Mouse (Mus musculus): Measurements from ENCODE around the gene Setd4. TPM values are rescaled to one million over a fixed set of nuclear protein-coding genes. Genes with fewer than 3 reads are reported as not detected.

Gene Setd4
- total and polyA plus RNA-seq, 3 experiments: 20.2 to 24.6 (median 23.0) TPM

DNA sequence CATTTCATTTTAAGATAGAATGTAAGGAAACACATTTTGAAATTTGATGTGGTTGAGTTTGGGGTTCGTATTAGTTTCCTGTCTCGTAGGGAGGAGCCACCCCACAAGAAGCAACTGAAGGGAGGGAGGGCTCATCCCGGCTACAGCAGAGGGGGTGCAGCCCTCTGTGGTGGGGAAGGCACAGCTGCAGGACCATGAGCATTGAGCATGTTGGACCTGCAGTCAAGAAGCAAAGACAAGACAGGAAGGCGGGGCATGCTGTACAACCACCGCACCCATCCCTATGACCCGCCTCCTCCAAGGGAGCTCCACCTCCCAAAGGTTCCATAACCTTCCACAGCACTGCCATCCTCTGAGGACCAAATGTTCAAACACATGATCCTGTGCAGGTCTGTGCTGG is 31.5 kb downstream of the Setd4 start:
- no peaks in the 10 kb centered on the region for H3K9me3 ChIP-seq (replicated peaks; ENCODE audit: low read length)
- no peak overlapping the region for H3K27ac ChIP-seq (ENCODE audit: insufficient read depth, low read depth)
- H3K79me2 ChIP-seq (replicated peaks; ENCODE audit: control insufficient read depth, extremely low read depth, insufficient read depth, poor library complexity, severe bottlenecking): no peaks in the 10 kb centered on the region
- TF ChIP-seq CHD1 (IDR thresholded peaks at IDR 0.05; ENCODE audit: low read depth, low read length) (no peak), CHD2 (IDR thresholded peaks at IDR 0.05; ENCODE audit: low read length) (no peak), ZKSCAN1 (IDR thresholded peaks at IDR 0.05; ENCODE audit: borderline replicate concordance, low read depth, low read length) (no peak), ZNF384 (IDR thresholded peaks at IDR 0.05; ENCODE audit: low read depth, low read length) (no peak), NELFE (IDR thresholded peaks at IDR 0.05; ENCODE audit: low read depth, low read length) (no peak), USF1 (IDR thresholded peaks at IDR 0.05; ENCODE audit: low read depth, low read length) (no peak), POLR2AphosphoS2 (IDR thresholded peaks at IDR 0.05; ENCODE audit: low read depth, low read length) (no peak), HCFC1 (IDR thresholded peaks at IDR 0.05; ENCODE audit: low read depth, low read length) (no peak), ZMIZ1 (IDR thresholded peaks at IDR 0.05; ENCODE audit: low read depth, low read length) (no peak), MAZ (IDR thresholded peaks at IDR 0.05; ENCODE audit: low read depth, low read length) (no peak), MAX (IDR thresholded peaks at IDR 0.05; ENCODE audit: low read length) (no peak), ZC3H11A (IDR thresholded peaks at IDR 0.05; ENCODE audit: low read depth, low read length) (no peak), JUN (IDR thresholded peaks at IDR 0.05; ENCODE audit: insufficient read depth, low read depth, low read length) (no peak), BHLHE40 (IDR thresholded peaks at IDR 0.05; ENCODE audit: low read depth, low read length) (no peak), MXI1 (IDR thresholded peaks at IDR 0.05; ENCODE audit: low read depth, low read length) (no peak), NRF1 (IDR thresholded peaks at IDR 0.05; ENCODE audit: low read depth, low read length) (no peak), TBP (conservative IDR thresholded peaks at IDR 0.05; ENCODE audit: low read depth, low read length) (no peak), PAX5 (IDR thresholded peaks at IDR 0.05; ENCODE audit: low read length) (no peak), ELF1 (IDR thresholded peaks at IDR 0.05; ENCODE audit: low read depth, low read length) (no peak)
- no peak overlapping the region for H3K4me3 ChIP-seq (replicated peaks in 1 of 3; ENCODE audit: low read depth in 2 of 3, low read length in 2 of 3, poor library complexity in 1 of 3)
- peaks cover 16% of the 10 kb centered on the region in 2 experiments for H3K4me1 ChIP-seq (ENCODE audit: control insufficient read depth in 1 of 2, insufficient read depth in 2 of 2)
- no peak overlapping the region for H3K4me2 ChIP-seq (ENCODE audit: insufficient read depth, low read depth, poor library complexity, severe bottlenecking)
- no peaks in the 10 kb centered on the region for H3K27me3 ChIP-seq (replicated peaks)
- H3K36me3 ChIP-seq (replicated peaks in 1 of 2; ENCODE audit: control insufficient read depth in 1 of 2, insufficient read depth in 1 of 2, low read length in 1 of 2): no peaks in the 10 kb centered on the region
- H3K9ac ChIP-seq (ENCODE audit: insufficient read depth, low read depth): no peak overlapping the region
- in situ Hi-C loops (cut with MboI; ENCODE audit: low pct_ligation_motif_present, low pct_unique_long_range_greater_than_20kb, low sequenced_read_pairs) (no loop called here), dilution Hi-C loops (cut with MboI; ENCODE audit: extremely low pct_ligation_motif_present, extremely low pct_unique_long_range_greater_than_20kb, low sequenced_read_pairs) (no loop called here)
- DNase-seq (ENCODE audit: extremely low read depth): no peak

DNA sequence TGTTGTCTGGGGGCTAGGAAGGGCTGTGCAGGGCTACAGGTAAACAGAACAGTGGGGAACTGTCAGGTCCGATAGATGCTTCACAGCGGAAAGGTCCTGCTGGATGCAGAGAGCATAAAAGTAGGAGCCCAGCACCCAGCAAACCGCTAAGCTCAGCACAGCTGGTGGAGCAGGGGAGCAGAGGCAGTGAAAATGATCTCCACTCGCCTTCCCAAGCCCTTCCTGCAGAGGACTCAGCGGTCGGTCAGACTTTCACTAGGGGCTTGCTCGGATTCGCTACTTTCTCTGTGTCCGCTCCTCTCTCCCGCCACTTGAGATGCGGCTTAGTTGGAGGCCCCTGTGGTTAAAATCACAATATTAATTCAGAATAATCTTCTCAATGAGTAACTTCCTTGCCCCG is 45.4 kb downstream of the Setd4 start:
- peaks cover under 1 to 1% of the 10 kb centered on the region in 2 experiments; a peak in 2 of 4 replicates for H3K4me1 ChIP-seq (ENCODE audit: control insufficient read depth in 1 of 2, insufficient read depth in 2 of 2)
- H3K27ac ChIP-seq (ENCODE audit: insufficient read depth, low read depth): no peak overlapping the region
- no peaks in the 10 kb centered on the region for H3K79me2 ChIP-seq (replicated peaks; ENCODE audit: control insufficient read depth, extremely low read depth, insufficient read depth, poor library complexity, severe bottlenecking)
- H3K9ac ChIP-seq (ENCODE audit: insufficient read depth, low read depth): no peak overlapping the region
- H3K36me3 ChIP-seq (replicated peaks in 1 of 2; ENCODE audit: control insufficient read depth in 1 of 2, insufficient read depth in 1 of 2, low read length in 1 of 2): no peaks in the 10 kb centered on the region
- dilution Hi-C loops (cut with MboI; ENCODE audit: extremely low pct_ligation_motif_present, extremely low pct_unique_long_range_greater_than_20kb, low sequenced_read_pairs): no loop called here
- no peak overlapping the region for H3K4me3 ChIP-seq (replicated peaks in 1 of 3; ENCODE audit: low read depth in 2 of 3, low read length in 2 of 3, poor library complexity in 1 of 3)
- no peak for DNase-seq (ENCODE audit: extremely low read depth)
- TF ChIP-seq NRF1 (IDR thresholded peaks at IDR 0.05; ENCODE audit: low read depth, low read length) (no peak), ETS1 (conservative IDR thresholded peaks at IDR 0.05; ENCODE audit: low read depth, low read length) (no peak), POLR2A (IDR thresholded peaks at IDR 0.05; ENCODE audit: low read depth, low read length) (no peak), UBTF (IDR thresholded peaks at IDR 0.05; ENCODE audit: low read depth, low read length) (no peak), USF2 (conservative IDR thresholded peaks at IDR 0.05; ENCODE audit: low read depth, low read length) (no peak), GABPA (IDR thresholded peaks at IDR 0.05; ENCODE audit: insufficient replicate concordance, low read depth, low read length) (no peak), SIN3A (IDR thresholded peaks at IDR 0.05; ENCODE audit: low read length) (no peak), MAX (IDR thresholded peaks at IDR 0.05; ENCODE audit: low read length) (no peak), ZKSCAN1 (IDR thresholded peaks at IDR 0.05; ENCODE audit: borderline replicate concordance, low read depth, low read length) (no peak), TBP (conservative IDR thresholded peaks at IDR 0.05; ENCODE audit: low read depth, low read length) (no peak), MAFK (IDR thresholded peaks at IDR 0.05; ENCODE audit: insufficient replicate concordance, low read length) (no peak), TCF12 (IDR thresholded peaks at IDR 0.05; ENCODE audit: low read depth, low read length) (no peak), SMC3 (IDR thresholded peaks at IDR 0.05; ENCODE audit: low read depth, low read length) (no peak), PAX5 (IDR thresholded peaks at IDR 0.05; ENCODE audit: low read length) (no peak), IRF4 (IDR thresholded peaks at IDR 0.05; ENCODE audit: low read depth, low read length) (no peak), CHD2 (IDR thresholded peaks at IDR 0.05; ENCODE audit: low read length) (no peak), E2F4 (IDR thresholded peaks at IDR 0.05; ENCODE audit: insufficient replicate concordance, low read depth, low read length) (no peak)
- H3K4me2 ChIP-seq (ENCODE audit: insufficient read depth, low read depth, poor library complexity, severe bottlenecking): no peak overlapping the region
- peaks cover 3% of the 10 kb centered on the region for H3K9me3 ChIP-seq (replicated peaks; ENCODE audit: low read length)
- H3K27me3 ChIP-seq (replicated peaks): no peaks in the 10 kb centered on the region
- in situ Hi-C loops (cut with MboI; ENCODE audit: low pct_ligation_motif_present, low pct_unique_long_range_greater_than_20kb, low sequenced_read_pairs): no loop called here

All from CH12.LX (cell line).